Mouse (Mus musculus) testis, adult 2 months (tissue): Measurements from ENCODE around the gene Tbkbp1.

Source experiments
- CTCF ChIP-seq: fragments of 200-500 bp; IDR thresholded peaks from 2 replicates; pipeline ENCODE4 v1.5.1; 2012; ENCODE audit warnings: low read depth, mild to moderate bottlenecking, inconsistent platforms, low read length, moderate library complexity; ENCODE audit not compliant: control insufficient read depth, insufficient read depth, insufficient replicate concordance
- POLR2A ChIP-seq: fragments of 200-500 bp; IDR thresholded peaks from 2 replicates; pipeline ENCODE4 v1.6.1; 2012; ENCODE audit warnings: low read depth, mild to moderate bottlenecking, inconsistent platforms, low read length, moderate library complexity; ENCODE audit not compliant: control insufficient read depth

GRCm38 (mm10) chr11:97143196-97143900 lies 7.9 kb downstream of the Tbkbp1 start:
- TF ChIP-seq POLR2A = no peak
- TF ChIP-seq CTCF = no peak
